Mouse (Mus musculus) spleen, postnatal 14 days (tissue): ENCODE measurements around the gene Srp72.

Experiments
- DNase-seq, 2 experiments: peaks; one replicate each; pipeline ENCODE4 v3.0.0; 2021 to 2022; ENCODE audit warnings: low spot score in 2 of 2

Gene Srp72

GRCm38 (mm10) chr5:76974554-76975285 is at the start of gene Srp72:
TSS of gene Srp72 (plus strand) at chr5:76974683.
- peak; percentile 61 to 78 for DNase-seq

DNA sequence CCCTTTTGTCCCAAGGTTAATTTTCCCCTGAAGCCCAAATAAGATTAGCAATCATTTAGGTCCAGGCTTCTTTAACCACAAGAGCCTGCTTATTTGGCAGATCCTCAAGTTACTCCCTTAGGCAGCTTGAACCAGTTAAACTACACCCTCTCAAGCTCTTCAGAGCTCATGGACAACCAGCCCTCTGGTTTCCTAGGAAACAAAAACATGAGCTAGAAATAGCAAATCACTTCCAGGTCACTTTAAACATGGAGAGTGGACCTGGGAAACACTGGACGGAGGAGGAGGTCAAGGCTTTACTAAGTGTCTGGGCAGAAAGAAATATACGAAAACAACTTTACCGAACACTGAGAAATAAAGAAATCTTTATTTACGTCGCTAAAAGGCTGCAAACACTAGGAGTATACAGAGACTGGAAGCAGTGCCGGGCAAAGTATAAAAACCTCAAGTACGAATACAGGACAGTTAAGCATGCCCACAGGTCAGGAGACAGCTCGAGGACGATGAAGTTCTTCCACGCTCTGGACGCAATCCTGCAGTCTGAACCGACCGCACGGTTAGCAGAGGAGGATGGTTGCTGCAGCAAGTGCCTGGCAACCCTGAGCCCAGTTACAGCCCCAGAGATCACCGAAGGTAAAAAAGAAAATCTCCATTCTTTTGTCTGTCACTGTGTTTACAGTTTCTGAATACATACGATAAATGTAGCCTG is 46.2 kb upstream of the Srp72 start:
- DNase-seq: no peak

GRCm38 (mm10) chr5:76929180-76929877 is 45.2 kb upstream of the Srp72 start:
- DNase-seq: no peak

GRCm38 (mm10) chr5:76939717-76940116 is 34.8 kb upstream of the Srp72 start:
- DNase-seq: no peak

GRCm38 (mm10) chr5:76941975-76942374 is 32.5 kb upstream of the Srp72 start:
- DNase-seq: no peak

DNA sequence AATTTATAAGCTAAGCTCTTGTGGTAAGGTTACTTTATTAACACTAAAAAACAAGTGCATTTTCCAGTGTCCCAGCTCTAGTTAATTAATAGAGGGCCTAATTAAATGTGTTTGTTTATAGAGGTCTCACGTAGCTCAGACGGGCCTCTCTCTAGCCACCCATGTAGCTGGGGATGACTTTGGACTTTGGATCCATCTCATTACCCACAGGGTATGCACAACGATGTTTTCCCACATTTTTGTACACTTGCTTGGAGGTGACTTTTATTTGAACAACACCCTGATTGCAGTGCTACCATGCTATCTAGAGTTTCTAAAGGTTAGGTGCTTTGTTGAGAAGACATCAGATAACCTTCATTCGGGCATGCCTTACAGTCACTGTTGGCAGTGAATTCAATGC is 32.0 kb upstream of the Srp72 start:
- no peak for DNase-seq

DNA sequence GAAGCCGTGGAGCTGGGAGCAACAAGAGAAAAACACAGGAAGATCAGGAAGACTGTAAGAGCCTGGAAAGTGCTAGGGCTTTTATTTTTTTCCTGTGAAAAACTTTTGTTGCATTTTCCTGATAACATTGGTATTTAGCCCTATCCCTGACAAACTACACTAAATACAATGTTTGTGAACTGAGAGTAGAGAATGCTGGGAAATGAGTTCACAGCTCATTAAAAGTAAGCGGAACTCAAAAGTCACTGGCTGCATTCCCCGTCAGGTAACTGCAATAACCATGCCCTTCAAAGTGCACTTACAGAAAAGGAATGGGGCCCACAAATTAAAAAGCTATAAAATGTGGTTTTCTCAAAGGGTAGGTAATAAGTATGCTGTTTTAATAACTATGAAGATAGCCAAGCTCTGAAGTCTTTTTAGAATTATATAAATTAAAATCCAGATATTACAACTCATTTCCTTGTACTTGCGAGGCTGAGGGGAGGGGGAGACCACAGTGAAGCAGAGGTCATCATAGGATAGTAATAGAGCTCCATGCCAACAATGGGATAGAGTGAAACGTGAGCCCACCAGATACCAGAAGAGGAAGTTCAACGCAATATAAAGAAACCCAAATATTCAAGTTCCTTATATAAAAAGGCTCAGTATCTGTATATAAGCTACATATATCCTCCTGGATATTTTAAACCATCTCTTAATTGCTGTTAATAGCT is 29.4 kb upstream of the Srp72 start:
- DNase-seq: no peak

- DNase-seq: no peak
Measured at GRCm38 (mm10) chr5:76945678-76946033, 28.8 kb upstream of the Srp72 start.

GRCm38 (mm10) chr5:76947142-76947541 is 27.3 kb upstream of the Srp72 start:
- no peak for DNase-seq

- DNase-seq: no peak
Measured at GRCm38 (mm10) chr5:76947758-76948157, 26.7 kb upstream of the Srp72 start.

- DNase-seq: no peak
Measured at GRCm38 (mm10) chr5:76950343-76951105, 24.0 kb upstream of the Srp72 start.

- peak; percentile 97 to 98 for DNase-seq
Measured at GRCm38 (mm10) chr5:76951106-76952027, 23.1 kb upstream of the Srp72 start, which contains the start of the genes Paics and Ppat. TSS of gene Paics (plus strand) at chr5:76951307. TSS of gene Ppat (minus strand) at chr5:76951578.

GRCm38 (mm10) chr5:76952112-76953040 is 22.1 kb upstream of the Srp72 start:
- DNase-seq: no peak

DNA sequence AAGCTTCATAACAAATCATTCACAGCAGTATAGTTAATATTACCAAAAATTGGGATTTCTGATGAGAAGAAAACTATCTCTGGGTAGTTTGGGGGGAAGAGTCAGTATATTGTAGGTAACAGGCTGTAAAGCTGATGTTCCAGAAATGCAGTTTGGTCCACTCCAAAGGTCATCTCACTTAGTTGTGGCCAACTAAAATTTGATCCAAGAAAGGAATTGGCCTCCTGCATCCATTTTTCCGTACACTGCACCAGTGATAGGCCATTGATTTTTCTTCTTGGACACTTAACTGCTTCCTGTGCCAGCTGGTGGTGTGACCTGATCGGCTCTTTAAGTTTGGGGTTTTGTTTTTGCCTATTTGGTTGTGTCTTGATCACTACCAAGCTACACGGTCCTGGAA is 20.7 kb upstream of the Srp72 start:
- DNase-seq: no peak

- no peak for DNase-seq
Measured at GRCm38 (mm10) chr5:76954271-76954900, 20.1 kb upstream of the Srp72 start.

DNA sequence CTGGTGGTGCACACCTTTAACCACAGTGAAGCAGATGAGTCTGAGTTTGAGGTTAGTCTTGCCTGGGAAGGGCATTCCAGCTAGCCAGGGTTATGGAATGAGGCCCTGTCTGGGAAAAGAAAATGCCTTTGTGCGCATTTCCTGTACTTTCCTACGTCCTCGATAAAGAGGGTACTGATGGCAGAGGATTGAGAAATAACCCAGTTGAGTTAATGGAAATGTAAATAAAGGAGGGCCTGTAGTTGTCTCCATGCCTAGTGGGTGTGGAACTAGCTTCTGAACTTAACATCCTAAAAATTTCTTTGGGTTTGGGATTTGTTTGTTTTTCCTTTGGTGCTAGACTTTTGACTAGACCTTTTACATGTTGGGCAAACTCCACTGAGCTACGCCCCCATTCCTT is 19.0 kb upstream of the Srp72 start:
- DNase-seq: no peak

DNA sequence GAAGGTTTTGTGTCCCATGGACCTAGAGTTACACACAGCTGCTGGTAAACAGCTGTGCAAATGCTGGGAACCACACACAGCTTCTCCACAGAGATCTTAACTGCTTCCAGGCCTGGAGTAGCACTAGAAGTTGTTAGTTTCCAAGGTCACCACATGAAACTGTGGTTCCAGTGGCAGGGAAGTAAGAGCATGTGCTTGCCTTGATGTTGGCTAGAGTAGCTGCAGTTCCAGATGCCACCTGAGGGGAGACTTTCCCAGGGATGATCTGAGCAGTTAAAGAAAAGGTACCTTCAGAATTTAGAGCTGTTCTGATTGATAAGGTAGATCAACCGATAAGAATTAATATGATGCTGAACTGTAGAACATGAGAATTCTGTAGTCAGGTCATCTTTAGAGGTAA is 16.5 kb upstream of the Srp72 start:
- no peak for DNase-seq

DNA sequence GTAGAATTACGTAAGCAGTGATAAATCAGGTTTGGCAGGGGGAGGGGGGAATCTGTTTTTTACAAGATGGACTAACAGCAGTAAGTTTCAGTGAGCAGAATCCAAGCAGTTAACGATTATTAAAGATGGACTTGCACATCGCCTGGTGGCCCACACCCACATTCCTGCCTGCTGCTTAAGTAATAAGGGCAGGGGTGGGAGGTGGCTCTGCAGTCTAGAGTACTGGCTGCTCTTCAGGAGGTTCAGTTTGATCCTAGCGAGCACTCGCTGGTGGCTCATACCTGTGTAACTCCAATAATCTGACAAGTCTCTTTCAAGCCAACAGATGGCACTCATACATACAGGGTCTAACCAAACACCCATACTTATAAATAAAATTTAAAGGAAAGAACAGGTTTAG is 14.9 kb upstream of the Srp72 start:
- DNase-seq: no peak

- DNase-seq: no peak
Measured at GRCm38 (mm10) chr5:76962545-76962944, 11.9 kb upstream of the Srp72 start.
